Mouse (Mus musculus): Measurements from ENCODE around the gene Gm45021. TPM values are rescaled to one million over a fixed set of nuclear protein-coding genes. Genes with fewer than 3 reads are reported as not detected.

Gm45021 gene
- total RNA-seq, 2 experiments from 2014 or later, result not detected

DNA sequence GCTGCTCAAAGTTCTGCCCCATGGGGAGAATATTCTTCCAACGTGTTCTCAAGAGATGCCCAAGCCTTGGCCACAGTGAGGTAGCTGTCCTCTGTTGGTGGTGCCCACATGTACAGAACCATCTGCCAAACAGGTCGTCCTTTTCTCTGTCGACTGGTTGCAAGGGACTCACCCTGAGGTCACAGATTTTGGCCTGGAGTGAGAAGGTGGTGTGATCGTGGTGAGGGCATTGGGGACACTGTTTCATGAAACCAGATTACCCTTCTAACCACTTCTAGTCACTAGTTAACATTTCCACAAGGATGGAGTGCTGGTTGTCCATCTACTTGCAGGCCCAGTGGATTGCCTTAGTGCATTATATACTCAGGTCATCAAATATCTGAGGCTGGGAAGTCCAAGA is 59.4 kb downstream of the Gm45021 start:
- no peak for DNase-seq

DNA sequence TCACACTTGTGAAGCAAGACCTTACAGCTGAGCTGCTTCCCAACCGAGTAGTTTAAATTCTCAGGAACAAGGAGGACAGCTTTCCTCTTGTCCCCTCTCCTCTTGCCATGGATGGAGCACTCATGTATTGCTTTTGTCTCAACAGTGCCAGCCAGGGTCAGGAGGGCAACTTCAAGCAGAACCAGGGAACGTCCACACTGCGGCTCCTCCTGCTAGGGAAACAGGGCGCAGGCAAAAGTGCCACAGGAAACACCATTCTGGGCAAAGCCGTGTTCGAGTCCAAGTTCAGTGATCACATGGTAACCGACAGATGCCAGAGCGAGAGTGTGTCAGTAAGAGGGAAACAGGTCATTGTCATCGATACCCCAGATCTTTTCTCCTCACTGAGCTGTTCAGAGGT is 60.6 kb downstream of the Gm45021 start:
- no peak for DNase-seq

GRCm38 (mm10) chr6:48658721-48659120 is 69.3 kb downstream of the Gm45021 start:
- DNase-seq, result no peak

Other genes starting within 250 kb of the Gm45021 start
- 10 to 100 TPM; 14.5 to 15.9 TPM for gene Krba1, start 194.0 kb upstream of the Gm45021 start, total RNA-seq (2021)
- 10 to 100 TPM; 22.4 to 34.1 TPM for gene Zfp467, start 143.8 kb upstream of the Gm45021 start, total RNA-seq (2021)
- under 1 TPM; 0.24 to 0.38 TPM for gene Sspo, start 141.4 kb upstream of the Gm45021 start, total RNA-seq (2021)
- 10 to 100 TPM; 43.0 to 45.0 TPM for gene Atp6v0e2, start 52.0 kb upstream of the Gm45021 start, total RNA-seq (2021)
- 10 to 100 TPM; 14.0 to 15.0 TPM for gene Lrrc61, start 34.8 kb upstream of the Gm45021 start, total RNA-seq (2021)
- gene Rarres2, start 16.8 kb upstream of the Gm45021 start, total RNA-seq (2021), result 10 to 100 TPM; 19.7 to 35.5 TPM
- gene Repin1, start 4.3 kb downstream of the Gm45021 start, total RNA-seq (2021), result 10 to 100 TPM; 21.0 to 23.0 TPM
- 1 to 10 TPM in 1 of 2 experiments, not detected in 1; 1.5 TPM for gene Gm44965, start 4.3 kb downstream of the Gm45021 start, total RNA-seq (2021)
- gene Zfp775, start 12.5 kb downstream of the Gm45021 start, total RNA-seq (2021), result 1 to 10 TPM; 6.5 to 6.9 TPM
- gene AI854703, start 37.2 kb downstream of the Gm45021 start, total RNA-seq (2021), result under 1 TPM; 0.24 to 0.38 TPM
- gene Gimap8, start 57.6 kb downstream of the Gm45021 start, total RNA-seq (2021), result 1 to 10 TPM; 2.1 to 3.0 TPM
- under 1 TPM; 0.51 to 0.67 TPM for gene Gimap9, start 86.5 kb downstream of the Gm45021 start, total RNA-seq (2021)
- gene Gimap4, start 94.9 kb downstream of the Gm45021 start, total RNA-seq (2021), result 1 to 10 TPM; 5.1 to 7.7 TPM
- gene Gimap6, start 118.6 kb downstream of the Gm45021 start, total RNA-seq (2021), result 10 to 100 TPM; 10.7 to 11.5 TPM
- not detected for gene Gm28053, start 129.0 kb downstream of the Gm45021 start, total RNA-seq (2021)
- not detected for gene Gimap7, start 129.0 kb downstream of the Gm45021 start, total RNA-seq (2021)
- gene Gimap1, start 149.4 kb downstream of the Gm45021 start, total RNA-seq (2021), result 1 to 10 TPM; 2.5 to 5.0 TPM
- 1 to 10 TPM; 1.6 to 3.3 TPM for gene Gimap5, start 156.6 kb downstream of the Gm45021 start, total RNA-seq (2021)
- gene Gimap3, start 181.2 kb downstream of the Gm45021 start, total RNA-seq (2021), result under 1 TPM in 1 of 2 experiments, not detected in 1; 0.32 TPM

Data from gastrocnemius, postnatal 25 days (tissue).